Mouse (Mus musculus) frontal cortex, adult 2 months (tissue): Measurements from ENCODE around the gene Gm17332. TPM values are rescaled to one million over a fixed set of nuclear protein-coding genes. Genes with fewer than 3 reads are reported as not detected.
"Not testable (repeated sequence)": the region's sequence is repeated elsewhere in the genome, so short reads cannot be mapped to it uniquely, and the experiment has no call there.

Experiments
- DNase-seq, 2 experiments: peaks; one replicate each; pipeline ENCODE4 v3.0.0; 2022; ENCODE audit warnings: low spot score in 1 of 2; ENCODE audit errors: extremely low spot score in 1 of 2
- polyA plus RNA-seq: library from polyadenylated mRNA; depleted of rRNA; stranded (reverse); fragments of >200 nt; gene quantifications from 2 replicates; pipeline ENCODE4 v1.2.3, GENCODE M21; 2012; rRNA removed

Gene Gm17332
- polyA plus RNA-seq = not detected in 2 replicates

GRCm38 (mm10) chr11:31182362-31182761, at the start of gene Gm17332:
TSS of gene Gm17332 (minus strand) at chr11:31182462.
- DNase-seq = no peak

GRCm38 (mm10) chr11:31229966-31230365, 47.7 kb upstream of the Gm17332 start:
- no peak for DNase-seq

DNA sequence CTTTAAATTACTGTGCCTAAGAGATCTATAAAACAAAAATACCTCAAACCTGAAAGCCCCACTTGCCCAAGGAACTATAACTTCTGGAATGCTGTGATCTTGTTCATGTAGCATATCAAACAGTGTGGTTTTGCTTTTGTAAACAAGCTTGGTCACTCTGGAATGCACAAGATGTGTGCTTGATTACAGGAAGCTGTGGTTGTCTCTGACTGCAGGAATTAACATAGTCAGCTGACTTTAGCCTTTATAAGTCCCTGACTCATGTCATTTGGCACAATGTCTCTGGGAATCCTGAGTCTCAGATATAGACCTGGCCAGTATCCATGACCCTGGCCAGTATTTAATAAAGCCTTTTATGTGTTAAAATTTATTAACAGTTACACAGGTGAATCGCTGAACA, 43.1 kb upstream of the Gm17332 start:
- no peak for DNase-seq

DNA sequence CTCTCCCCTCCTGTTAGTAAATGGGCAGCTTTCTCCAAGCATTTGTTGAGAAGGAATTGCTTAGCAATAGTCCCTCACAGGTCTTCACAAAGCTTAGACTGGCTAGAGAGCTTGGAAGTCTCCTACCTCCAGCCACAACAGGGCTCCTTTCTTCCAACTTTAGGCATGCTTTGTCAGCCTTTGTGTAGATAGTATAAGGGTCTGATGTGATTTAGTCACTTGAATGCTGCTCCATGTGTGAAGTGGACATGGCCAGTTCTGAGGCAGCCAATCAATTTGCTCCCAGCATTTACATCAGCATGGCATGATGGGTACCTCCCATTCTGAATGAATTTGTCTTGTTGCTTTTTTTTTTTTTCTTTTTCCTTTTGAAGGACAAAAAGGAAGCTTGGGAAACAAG, 35.7 kb upstream of the Gm17332 start:
- no peak for DNase-seq

DNA sequence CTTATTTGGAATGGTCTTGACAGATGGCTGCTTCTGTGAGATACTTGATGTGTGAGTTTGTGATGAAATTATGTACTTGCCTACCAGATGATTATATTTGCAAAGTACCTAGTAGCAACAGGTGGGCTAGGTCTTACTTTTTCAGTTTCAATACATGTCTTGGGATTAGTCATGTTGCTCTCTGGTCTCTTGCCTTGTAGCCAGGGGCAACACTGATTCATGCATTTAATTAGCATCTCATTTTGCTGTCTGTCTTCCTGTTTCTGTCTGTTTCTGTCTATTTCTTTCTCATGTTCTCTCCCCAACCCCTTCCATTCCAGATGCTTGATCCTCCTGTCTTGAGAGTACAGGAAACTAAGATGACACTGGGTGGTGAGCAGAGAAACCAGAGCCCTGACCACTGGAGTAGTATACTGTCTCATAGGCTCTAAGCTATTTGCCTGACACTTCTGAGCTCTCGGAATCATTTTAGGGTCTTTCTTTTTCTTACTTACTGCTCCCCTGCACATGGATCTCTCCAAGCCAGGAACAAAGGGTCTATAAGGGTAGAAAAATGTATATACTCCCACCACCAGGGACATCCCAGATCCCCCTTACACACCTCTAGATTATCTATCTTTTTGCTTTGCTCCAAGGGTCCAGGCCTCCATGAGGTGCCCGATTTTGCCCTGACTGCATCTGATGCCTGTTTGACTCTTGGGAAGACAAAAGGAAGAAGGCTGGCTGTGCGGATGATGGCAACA, 13.5 kb upstream of the Gm17332 start:
- DNase-seq = peak in 1 of 2 experiments; percentile 1

- DNase-seq = no peak
These were observed 12.5 kb upstream of the Gm17332 start for GRCm38 (mm10) chr11:31194761-31195160.

DNA sequence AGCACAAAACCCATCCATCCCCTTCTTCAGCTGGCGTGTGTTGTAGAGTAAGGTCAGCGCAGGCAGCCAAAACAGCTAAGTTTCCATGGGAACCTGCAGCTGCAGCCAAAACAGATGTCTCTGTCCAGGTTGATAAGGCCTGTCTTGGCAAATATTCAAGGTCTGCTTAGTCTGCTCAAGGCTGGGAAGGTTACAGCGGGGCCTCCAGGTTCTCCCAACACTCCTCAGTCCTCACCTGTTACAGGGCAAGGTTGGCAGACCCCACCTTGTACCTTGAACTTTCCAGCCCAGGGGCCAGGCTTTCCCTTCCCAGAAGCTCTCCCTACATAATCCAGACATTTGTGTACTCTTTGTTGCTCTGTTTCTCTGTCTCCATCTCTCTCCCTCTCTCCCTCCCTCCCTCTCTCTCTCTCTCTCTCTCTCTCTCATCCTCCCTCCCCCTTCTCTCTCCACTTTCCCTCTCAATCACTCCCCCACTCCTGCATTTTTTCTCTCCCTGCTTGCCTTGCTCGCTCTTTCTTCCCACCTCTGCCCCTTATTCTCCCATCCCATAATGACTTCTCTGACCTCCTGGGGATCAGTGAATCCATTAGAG, 12.1 kb downstream of the Gm17332 start:
- DNase-seq = no peak

DNA sequence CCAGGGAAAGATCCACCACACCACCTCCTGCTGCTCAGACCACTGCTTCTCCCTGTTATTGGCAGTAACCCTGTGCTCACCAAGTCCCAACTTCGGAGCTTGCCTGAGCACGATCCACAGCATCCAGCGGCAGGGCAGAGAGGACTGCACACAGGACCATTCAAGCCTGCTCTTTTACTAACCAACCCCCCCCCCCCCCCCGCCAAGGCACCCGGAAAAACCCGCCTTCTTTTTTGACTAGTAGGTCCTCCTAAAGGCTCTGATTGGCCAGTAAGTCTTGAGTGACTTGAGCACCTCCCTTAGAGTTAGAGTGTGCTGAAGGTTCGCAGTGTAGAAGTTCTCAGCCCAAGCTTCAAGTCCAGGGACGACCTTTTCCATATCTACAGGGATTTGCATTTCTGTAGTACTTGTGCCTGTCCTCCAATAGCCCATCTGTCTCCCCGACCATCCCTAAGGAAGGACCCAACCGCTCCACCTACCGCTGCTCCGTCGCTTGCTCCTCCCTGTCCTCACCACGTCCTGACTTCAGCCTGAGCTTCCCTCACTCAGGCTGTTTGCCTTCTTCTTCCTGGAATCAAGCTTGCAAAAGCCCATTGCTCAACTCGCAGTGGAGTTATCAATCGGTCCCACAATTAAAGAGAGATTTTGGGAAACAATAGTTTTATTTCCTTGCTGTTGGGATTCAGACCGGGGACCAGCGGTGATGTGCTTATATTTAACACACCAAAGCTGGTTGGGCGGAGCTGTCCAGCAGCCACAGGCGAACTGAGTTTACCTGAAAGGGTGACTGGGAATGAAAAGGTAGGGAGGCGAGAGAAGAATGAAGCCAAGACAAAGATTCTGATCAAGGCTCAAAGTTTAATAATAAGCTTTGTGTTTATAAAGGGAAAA, 12.9 kb downstream of the Gm17332 start:
- peak in 1 of 2 experiments; percentile 12 for DNase-seq

DNA sequence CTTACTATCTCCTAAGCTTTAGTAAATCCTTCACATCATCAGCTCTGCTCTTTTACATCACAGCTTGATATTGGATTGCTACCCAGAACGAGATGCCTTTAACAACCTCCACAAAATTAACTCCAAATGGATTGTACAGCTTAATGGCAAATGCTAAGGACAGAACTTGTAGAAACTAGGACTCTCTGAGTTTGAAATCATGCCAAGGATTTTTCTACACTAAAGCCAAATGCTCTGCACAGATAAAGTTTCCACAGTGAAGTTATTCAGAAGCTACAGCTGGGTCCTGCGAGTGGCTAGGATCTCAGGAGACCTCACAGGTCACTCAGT, 13.5 kb downstream of the Gm17332 start:
- DNase-seq = no peak

GRCm38 (mm10) chr11:31157021-31157420, 25.2 kb downstream of the Gm17332 start:
- no peak for DNase-seq

DNA sequence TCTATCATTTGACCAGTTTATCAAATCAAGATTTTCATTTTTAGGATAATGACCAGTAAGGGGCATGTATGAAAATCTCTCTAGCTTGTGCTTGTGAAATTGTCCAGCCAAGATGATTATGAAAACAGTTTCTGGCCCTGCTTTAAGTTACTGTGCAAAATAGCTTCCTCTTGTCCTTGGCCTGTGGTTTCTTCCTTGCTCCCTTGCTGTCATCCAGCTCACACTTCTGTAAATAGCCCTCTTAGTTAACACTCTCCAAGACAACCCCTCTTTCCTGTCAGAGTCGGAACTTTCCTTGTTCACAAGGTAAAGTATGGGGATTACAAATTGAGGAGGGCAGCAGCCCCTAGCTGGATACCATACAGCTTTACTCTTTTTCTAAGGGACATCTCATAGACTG, 43.9 kb downstream of the Gm17332 start:
- not testable (repeated sequence) for DNase-seq

DNA sequence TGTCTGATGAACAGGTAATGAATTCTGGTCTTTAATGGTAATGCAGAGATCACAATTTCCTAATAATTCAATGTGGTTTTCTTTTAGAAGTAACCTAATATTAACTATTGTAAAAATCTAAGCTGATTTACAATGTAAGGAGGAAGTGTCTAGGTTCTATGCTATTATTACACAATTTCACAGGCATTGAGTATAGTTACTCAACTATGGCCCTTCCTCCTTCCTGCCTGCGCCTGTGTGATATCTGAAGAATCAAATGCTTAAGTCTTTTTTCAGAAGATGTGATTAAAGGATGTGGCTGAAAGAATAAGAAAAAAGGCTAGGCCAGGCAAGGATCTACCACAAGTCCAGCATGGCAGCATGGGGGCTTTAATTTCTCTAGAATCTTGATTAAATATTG, 47.4 kb downstream of the Gm17332 start:
- not testable (repeated sequence) for DNase-seq

- not testable (repeated sequence) for DNase-seq
These were observed 48.5 kb downstream of the Gm17332 start for GRCm38 (mm10) chr11:31133726-31134125.

Other genes with a start within 250 kb of the Gm17332 start
- gene Erlec1, start 228.1 kb downstream of the Gm17332 start, polyA plus RNA-seq = 32.3 and 41.2 TPM in 2 replicates
- 11.6 and 12.0 TPM in 2 replicates for gene Chac2, start 196.1 kb downstream of the Gm17332 start, polyA plus RNA-seq
- gene Stc2, start 187.6 kb upstream of the Gm17332 start, polyA plus RNA-seq = 1.2 and 1.8 TPM in 2 replicates